Mouse (Mus musculus): ENCODE measurements around the gene Gap43.
"Not testable (repeated sequence)": the region's sequence is repeated elsewhere in the genome, so short reads cannot be mapped to it uniquely, and the experiment has no call there.

Gene Gap43

GRCm38 (mm10) chr16:42294481-42294880, 46.0 kb downstream of the Gap43 start:
- no peak for DNase-seq (ENCODE audit: low spot score in 2 of 2)

- no peak for DNase-seq (ENCODE audit: low spot score in 2 of 2)
Measured at GRCm38 (mm10) chr16:42294056-42294455, 46.4 kb downstream of the Gap43 start.

DNA sequence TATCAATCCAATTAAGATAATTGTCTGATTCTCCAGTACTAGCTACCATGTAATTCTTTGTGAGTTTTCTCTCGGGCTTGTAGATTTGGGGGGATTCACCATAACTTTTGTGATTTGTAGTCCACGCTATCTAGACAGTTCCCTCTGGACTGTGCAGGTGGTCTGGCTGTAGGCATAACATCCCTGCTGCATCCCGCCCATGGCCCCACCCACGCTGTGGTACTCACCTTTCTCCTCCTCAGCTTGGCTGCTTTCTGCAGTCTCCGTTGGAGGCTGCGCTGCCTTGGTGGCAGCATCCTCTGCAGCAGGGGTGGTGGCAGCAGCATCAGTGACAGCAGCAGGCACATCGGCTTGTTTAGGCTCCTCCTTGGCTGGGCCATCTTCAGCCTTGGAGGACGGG, 48.9 kb downstream of the Gap43 start:
- DNase-seq (ENCODE audit: low spot score in 2 of 2): no peak

GRCm38 (mm10) chr16:42284005-42284404, 56.4 kb downstream of the Gap43 start:
- no peak for DNase-seq (ENCODE audit: low spot score in 2 of 2)

DNA sequence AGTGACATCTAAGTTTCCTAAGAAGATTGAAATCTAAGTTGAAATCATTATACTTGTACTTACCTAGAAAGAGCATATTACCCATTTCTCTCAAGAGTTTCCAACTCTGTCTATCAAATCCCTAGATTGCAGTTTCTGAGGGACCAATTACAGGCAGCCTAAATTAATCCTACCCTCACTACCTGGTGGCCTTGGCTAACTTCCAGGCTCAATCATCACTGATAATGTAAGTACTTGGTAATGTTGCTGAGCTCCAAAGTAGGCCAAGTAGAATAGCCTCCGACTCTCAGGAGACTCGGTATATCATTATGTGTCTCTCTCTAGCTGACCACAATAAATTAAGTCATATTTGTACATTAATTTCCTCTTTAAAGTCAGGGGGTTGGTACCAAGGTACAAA, 62.7 kb downstream of the Gap43 start:
- no peak for DNase-seq (ENCODE audit: low spot score in 2 of 2)

DNA sequence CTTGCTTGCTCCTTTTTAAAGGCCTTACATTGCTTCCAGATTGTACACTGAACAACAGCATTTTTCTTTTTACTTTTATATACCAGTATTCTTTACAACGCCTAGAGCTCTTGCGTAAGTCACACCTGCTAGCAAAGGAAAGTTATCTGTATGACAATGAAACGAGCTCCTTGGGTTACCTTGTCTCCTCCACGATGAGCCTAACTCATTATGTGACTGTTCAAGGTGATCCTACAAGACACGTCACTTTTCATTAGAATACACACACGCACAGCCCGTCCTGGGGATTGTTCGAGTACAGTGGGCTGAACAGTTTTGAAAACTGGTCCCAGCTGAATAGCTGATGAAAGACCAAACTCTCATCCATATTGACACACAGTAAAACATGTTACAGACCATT, 63.2 kb downstream of the Gap43 start:
- no peak for DNase-seq (ENCODE audit: low spot score in 2 of 2)

- peak; percentile 54 to 70 for DNase-seq (ENCODE audit: low spot score in 2 of 2)
Measured at GRCm38 (mm10) chr16:42276216-42277141, 64.0 kb downstream of the Gap43 start.

GRCm38 (mm10) chr16:42275518-42276215, 64.8 kb downstream of the Gap43 start:
- DNase-seq (ENCODE audit: low spot score in 2 of 2): no peak

DNA sequence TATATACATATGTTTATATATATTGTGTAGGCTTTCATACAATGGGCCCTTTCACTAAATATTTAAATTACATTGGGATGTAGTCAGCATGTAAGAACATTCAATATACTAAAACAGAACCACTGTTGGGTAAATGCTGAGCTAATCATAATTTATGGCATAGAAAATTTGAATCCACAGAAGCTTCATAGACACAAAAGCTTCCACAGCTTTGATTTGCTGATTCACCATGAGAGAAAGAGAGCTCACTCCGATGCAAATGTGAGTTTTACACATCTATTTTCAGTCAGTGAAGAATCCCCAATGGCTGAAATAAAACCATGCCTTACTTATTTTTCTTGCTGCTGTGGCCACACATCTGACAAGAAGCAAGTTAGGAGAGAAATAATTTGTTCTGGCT, 69.2 kb downstream of the Gap43 start:
- no peak for DNase-seq (ENCODE audit: low spot score in 2 of 2)

DNA sequence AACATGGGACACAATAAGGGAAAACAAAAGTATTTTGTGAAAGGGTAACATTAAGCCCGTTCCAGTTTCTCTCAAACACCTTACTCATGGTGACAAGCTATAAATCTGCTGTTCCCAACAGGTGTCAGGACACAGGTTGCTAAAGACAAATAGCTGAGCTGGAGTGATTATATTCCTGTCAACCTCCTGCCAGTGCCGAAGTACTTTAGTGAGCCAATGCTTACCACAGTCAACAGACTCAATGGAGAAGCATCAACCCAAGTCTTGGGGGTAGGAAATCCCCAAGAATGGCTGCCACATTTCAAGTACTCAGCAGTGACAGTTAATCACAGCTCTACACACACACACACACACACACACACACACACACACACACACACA, 70.9 kb downstream of the Gap43 start:
- no peak for DNase-seq (ENCODE audit: low spot score in 2 of 2)

GRCm38 (mm10) chr16:42268843-42269586, 71.4 kb downstream of the Gap43 start:
- peak; percentile 56 to 64 for DNase-seq (ENCODE audit: low spot score in 2 of 2)

GRCm38 (mm10) chr16:42265185-42265584, 75.3 kb downstream of the Gap43 start:
- DNase-seq (ENCODE audit: low spot score in 2 of 2): no peak

DNA sequence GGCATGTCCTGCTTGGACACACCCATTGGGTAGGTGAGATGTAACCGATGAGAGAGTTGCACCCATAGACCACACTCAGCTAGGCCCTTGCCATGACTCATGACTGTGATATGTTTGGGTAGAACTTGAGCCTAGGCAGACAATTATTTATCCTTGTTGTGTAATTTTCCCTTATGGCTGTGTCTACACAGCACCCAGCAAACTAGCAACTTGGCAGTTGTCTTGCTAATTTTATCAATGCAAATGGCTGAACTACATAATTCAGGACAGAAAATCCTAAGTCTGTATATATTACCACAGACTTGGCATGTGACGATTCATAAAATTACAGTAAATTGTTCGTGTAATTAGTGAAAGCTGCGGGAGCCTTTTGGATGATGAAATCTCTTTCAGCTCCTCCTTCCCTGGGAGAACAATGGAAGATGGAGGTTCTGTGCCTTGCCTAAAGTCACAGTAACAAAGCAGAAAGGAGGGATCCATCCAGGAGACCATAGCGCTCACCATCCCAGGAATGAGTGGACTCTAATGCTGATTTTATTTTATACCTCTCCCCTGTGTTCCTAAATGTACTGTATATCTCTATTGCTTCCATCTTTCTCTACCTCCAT, 77.4 kb downstream of the Gap43 start:
- no peak for DNase-seq (ENCODE audit: low spot score in 2 of 2)

DNA sequence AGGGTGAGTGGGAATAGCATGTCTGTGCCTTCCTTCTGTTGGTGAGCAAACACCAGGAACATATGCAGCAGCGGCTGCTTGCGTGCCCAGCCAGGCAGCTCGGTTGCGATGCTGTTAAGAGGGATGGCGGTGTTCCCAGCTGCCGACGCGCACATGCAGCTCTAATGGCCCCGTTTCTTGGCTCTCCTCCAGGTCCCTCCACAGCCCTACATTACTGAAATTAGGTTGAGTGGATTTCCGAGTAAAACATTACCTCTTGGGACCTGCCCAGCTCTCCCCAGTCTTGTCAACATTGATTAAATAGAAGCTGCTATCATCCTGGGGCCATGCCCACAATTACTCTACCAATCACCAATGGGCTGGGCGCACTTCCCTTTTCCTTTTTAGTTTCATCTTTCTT, 84.8 kb downstream of the Gap43 start:
- DNase-seq (ENCODE audit: low spot score in 2 of 2): peak; percentile 39 to 53

- DNase-seq (ENCODE audit: low spot score in 2 of 2): no peak
Measured at GRCm38 (mm10) chr16:42255222-42255621, 85.2 kb downstream of the Gap43 start.

DNA sequence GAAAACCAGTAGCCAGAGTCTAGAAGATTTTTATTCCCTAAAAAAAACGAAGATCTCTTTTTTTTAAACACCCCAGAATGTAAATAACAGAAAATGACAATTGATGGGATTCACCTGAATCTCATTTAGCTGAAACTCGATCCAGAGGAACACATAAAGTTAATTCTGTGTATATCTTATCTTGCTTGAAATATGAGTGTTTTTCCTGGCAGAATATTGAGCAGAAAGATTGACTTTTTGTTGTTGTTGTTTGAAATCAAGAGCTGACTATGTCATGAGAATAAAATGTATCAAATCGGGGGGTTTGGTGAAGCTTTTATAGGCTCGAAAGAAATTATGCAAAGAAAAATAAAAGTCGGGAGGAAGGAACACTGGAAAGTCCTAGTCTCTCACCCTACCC, 88.2 kb downstream of the Gap43 start:
- no peak for DNase-seq (ENCODE audit: low spot score in 2 of 2)

DNA sequence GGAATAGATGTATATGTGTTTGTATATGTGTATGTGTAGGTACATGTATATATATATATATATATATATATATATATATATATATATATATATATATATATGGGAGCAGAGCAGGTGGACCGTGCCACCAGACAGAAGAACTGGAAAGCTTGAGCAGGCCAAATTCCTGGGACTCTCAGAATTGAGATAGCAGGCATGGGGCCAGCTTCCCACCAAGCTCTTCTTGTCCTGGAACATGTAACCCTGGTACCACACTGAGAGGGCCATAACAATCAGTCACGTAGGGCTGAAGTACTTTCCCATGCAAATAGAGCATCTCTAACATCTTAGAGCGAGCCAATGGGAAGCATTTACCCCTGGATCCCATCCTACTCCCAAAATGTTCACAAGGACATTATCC, 96.3 kb downstream of the Gap43 start:
- not testable (repeated sequence) for DNase-seq (ENCODE audit: low spot score in 2 of 2)

DNA sequence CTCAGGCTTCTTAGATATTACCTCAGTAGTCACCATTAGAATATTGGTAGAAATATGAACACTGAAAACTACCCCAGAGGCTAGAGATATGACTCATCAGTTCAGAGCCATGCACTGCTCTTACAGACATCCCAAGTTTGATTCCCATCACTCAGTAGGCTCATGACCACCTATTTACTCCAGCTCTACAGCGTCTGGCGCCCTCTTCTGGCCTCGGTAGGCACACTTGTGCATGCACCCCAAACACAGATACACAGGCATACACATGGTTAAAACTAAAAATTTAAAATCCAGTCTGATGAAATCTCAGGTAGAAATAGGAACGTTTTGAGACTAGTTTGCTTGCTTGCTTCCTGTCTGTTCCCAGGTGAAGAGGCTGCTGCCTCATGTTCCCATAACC, 109.1 kb downstream of the Gap43 start:
- no peak for DNase-seq (ENCODE audit: low spot score in 2 of 2)
